Mouse (Mus musculus) cortical plate, adult 2 months (tissue): ENCODE data around the gene Serpinb12.

Source experiments
- CTCF ChIP-seq: fragments of 200-500 bp; IDR thresholded peaks from 2 replicates; pipeline ENCODE4 v1.5.1; 2011; ENCODE audit warnings: mild to moderate bottlenecking, control low read depth, low read length; ENCODE audit not compliant: insufficient read depth; ENCODE audit errors: extremely low read depth
- POLR2A ChIP-seq: fragments of 200-500 bp; IDR thresholded peaks from 2 replicates; pipeline ENCODE4 v1.6.1; 2011; ENCODE audit warnings: mild to moderate bottlenecking, low read length, control low read depth; ENCODE audit not compliant: insufficient read depth; ENCODE audit errors: extremely low read depth

- TF ChIP-seq POLR2A (no peak), CTCF (no peak)
Measured at GRCm38 (mm10) chr1:107006316-107006715, 72.1 kb downstream of the Serpinb12 start.
